Mouse (Mus musculus) midbrain, postnatal 0 days (tissue): Measurements from ENCODE around the gene Polr2l. TPM values are rescaled to one million over a fixed set of nuclear protein-coding genes. Genes with fewer than 3 reads are reported as not detected.

ENCODE experiments used
- ATAC-seq: fragments of 200-750 bp; cut with Nextera tagmentation; 2 replicates; pipeline ENCODE4 v1.8.0; 2017; ENCODE audit warnings: moderate number of reproducible peaks, mild to moderate bottlenecking, moderate TSS enrichment, moderate library complexity; ENCODE audit not compliant: low FRiP score
- DNase-seq: peaks from one replicate; pipeline ENCODE4 v3.0.0-alpha.2; 2015; ENCODE audit warnings: low spot score
- H3K27ac ChIP-seq: fragments of 300-500 bp; sonication (generic); 2 replicates; pipeline ENCODE4 v1.5.1; 2014; ENCODE audit warnings: low read depth, mild to moderate bottlenecking, low read length, mixed read lengths
- H3K27me3 ChIP-seq: fragments of 300-500 bp; sonication (generic); 2 replicates; pipeline ENCODE4 v1.6.1; 2014; ENCODE audit warnings: low read length, control low read depth, mixed read lengths; ENCODE audit not compliant: insufficient read depth
- H3K36me3 ChIP-seq: fragments of 300-500 bp; sonication (generic); 2 replicates; pipeline ENCODE4 v1.6.1; 2014; ENCODE audit warnings: low read length, control low read depth, mixed read lengths; ENCODE audit not compliant: insufficient read depth
- H3K4me1 ChIP-seq: fragments of 300-500 bp; sonication (generic); 2 replicates; pipeline ENCODE4 v1.6.1; 2014; ENCODE audit warnings: mild to moderate bottlenecking, control low read depth, antibody characterized with exemption, low read length, mixed read lengths; ENCODE audit not compliant: insufficient read depth
- H3K4me2 ChIP-seq: fragments of 300-500 bp; sonication (generic); 2 replicates; pipeline ENCODE4 v1.6.1; 2014; ENCODE audit warnings: low read depth, mild to moderate bottlenecking, low read length, mixed read lengths; ENCODE audit not compliant: poor library complexity, severe bottlenecking
- H3K4me3 ChIP-seq: fragments of 300-500 bp; sonication (generic); 2 replicates; pipeline ENCODE4 v1.5.1; 2014; ENCODE audit warnings: low read depth, mild to moderate bottlenecking, low read length, moderate library complexity
- H3K9ac ChIP-seq: fragments of 300-500 bp; sonication (generic); replicated peaks from 2 replicates; pipeline ENCODE4 v1.6.1; 2014; ENCODE audit warnings: mild to moderate bottlenecking, low read length, moderate library complexity, mixed read lengths; ENCODE audit not compliant: poor library complexity, severe bottlenecking
- H3K9me3 ChIP-seq: fragments of 300-500 bp; sonication (generic); 2 replicates; pipeline ENCODE4 v1.6.1; 2016; ENCODE audit warnings: low read length, control low read depth
- CTCF ChIP-seq: IDR thresholded peaks from 2 replicates; pipeline ENCODE4 v1.5.1; 2016; ENCODE audit warnings: antibody characterized with exemption, mild to moderate bottlenecking
- WGBS: fragments of 180-500 bp; shearing (Covaris S2); extraction: QIAGEN DNeasy Blood & Tissue Kit; methylation state at CpG from one replicate; pipeline ENCODE4 v1.1.7; 2014; 5-methylcytosine and 5-hydroxymethylcytosine counted together
- polyA plus RNA-seq: library from polyadenylated mRNA; unstranded; fragments of >200 nt; fragmentation: Nextera tagmentation; extraction: Ambion mirVana; gene quantifications from 2 replicates; pipeline ENCODE4 v1.2.1, GENCODE M21; 2015
- total RNA-seq: library from RNA; depleted of rRNA; stranded (reverse); fragments of >200 nt; gene quantifications from 2 replicates; pipeline ENCODE4 v1.2.3, GENCODE M21; 2014

The Polr2l gene
- total and polyA plus RNA-seq, 2 experiments from 2014 or later = 28.9 to 78.5 TPM

DNA sequence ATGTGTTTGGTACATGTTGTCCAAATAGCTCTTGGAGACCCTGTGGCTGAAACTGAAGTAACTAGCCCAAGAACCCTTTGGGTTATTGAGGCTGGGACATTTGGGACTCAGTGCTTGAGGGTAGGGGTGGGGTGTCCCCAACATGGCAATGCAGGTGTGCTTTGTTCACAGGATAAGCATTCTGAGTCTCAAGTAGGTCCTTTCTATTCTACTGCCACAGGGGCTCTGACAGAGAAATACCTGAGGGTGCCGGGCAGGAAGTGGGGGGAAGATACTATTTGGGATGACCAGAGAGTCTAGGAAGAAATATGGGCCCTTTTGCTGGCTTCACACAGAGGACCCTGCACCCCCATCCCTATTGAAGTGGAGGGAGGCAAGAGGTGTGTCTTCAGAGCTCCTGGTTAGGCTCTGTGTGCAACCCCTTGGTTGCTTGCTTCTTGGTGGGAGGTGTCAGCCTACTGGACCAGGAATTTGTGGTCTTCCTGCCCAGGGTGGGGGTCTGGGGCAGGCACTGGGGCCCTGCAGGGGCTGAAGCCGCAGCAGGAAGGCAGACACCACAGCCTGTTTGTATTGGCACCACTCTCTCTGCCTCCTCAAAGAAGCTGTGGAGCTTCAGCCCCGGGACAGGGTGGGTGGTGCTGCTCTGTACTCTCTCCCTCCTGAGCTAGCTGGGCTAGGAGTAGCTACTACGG is 2.8 kb upstream of the Polr2l start:
- peaks cover 10% of the 10 kb centered on the region for H3K4me1 ChIP-seq
- no peak overlapping the region for H3K9ac ChIP-seq
- H3K4me3 ChIP-seq = no peak overlapping the region
- no peaks in the 10 kb centered on the region for H3K9me3 ChIP-seq
- peaks cover 1% of the 10 kb centered on the region for H3K36me3 ChIP-seq
- no peak overlapping the region for H3K4me2 ChIP-seq
- ATAC-seq (no peak), DNase-seq (no peak)
- no peak overlapping the region for H3K27ac ChIP-seq
- no peak for TF ChIP-seq CTCF
- WGBS = 75% methylated on average over 4 of the region's 4 CpGs
- H3K27me3 ChIP-seq = peaks cover 12% of the 10 kb centered on the region

DNA sequence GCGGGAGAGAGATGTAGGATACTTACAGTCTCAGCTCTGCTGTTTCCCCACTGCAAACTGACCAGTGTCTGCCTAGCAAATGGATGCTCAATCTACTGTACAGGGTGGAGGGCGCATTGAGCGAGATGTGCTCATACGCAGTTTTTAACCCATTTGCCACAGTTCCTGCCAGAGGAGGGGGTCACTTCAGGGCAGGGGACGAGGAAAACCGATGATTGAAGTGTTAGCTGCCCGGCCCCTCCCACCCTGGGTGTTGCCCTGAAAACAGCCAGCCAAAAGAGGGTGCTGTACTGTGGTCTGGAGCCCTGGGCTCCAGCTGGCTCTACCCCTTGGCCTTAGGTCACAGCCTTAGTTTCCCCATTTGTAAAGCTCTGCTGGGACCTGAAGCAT is 2.0 kb upstream of the Polr2l start:
- peak; percentile 19 for TF ChIP-seq CTCF
- Histone ChIP-seq H3K9ac (no peak overlapping the region), H3K4me3 (no peak overlapping the region), H3K27ac (no peak overlapping the region), H3K36me3 (peaks cover 5% of the 10 kb centered on the region), H3K4me2 (peak overlapping the region; percentile 93; the same call in 1 of the 2 replicates), H3K27me3 (peaks cover 12% of the 10 kb centered on the region), H3K9me3 (no peaks in the 10 kb centered on the region), H3K4me1 (peaks cover 10% of the 10 kb centered on the region)
- DNase-seq = no peak
- no peak for ATAC-seq
- 18% methylated on average over 7 of the region's 7 CpGs for WGBS

DNA sequence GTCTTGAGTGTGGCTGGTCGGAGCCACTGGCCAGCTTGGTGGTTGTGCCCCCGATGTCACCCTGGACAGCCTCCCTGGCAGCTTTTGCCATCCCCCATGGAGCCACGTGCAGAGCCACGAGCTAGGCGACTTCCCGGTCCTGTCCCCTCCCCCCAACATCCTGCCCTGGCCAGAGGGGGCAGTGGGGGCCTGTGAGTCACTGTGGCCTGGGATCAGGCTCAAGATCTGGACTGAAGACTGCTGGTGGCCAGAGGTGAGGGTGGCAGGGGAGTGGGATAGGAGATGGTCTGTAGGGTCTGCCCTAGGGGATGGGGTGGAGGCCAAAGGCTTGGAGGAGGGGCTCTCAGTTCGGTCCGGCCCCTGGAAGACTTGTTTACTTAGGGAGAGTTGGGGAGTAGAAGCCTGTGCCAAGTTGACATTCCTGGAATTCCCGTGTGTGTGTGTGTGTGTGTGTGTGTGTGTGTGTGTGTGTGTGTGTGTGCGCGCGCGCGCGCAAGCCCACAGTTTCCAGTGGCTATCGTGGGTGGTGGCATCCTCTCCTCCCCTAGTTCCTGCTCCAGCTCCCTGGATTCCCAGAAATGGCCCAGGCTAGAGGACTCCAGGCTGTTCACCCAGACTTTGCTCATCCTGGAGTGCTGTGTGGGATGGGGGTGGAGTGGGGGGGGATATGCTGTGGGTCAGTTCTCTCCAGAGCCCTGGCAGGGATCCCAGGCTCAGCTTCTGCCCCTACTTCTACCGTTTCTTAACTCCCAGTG is 1.5 kb upstream of the Polr2l start:
- 0 out of 2 replicates have a peak overlapping the region, but pooled peaks have one; percentile 9 for H3K27ac ChIP-seq
- DNase-seq (no peak), ATAC-seq (0 out of 2 replicates have a peak, but pooled peaks have one; percentile 11)
- H3K9ac ChIP-seq = no peak overlapping the region
- WGBS = 3% methylated on average over 11 of the region's 17 CpGs
- H3K4me3 ChIP-seq = peak overlapping the region; percentile 74; the same call in 1 of the 2 replicates
- H3K4me2 ChIP-seq = peak overlapping the region; percentile 93
- peak; percentile 27; the same call in 1 of the 2 replicates for TF ChIP-seq CTCF
- H3K36me3 ChIP-seq = peaks cover 7% of the 10 kb centered on the region
- peaks cover 10% of the 10 kb centered on the region for H3K4me1 ChIP-seq
- no peaks in the 10 kb centered on the region for H3K9me3 ChIP-seq
- peaks cover 12% of the 10 kb centered on the region for H3K27me3 ChIP-seq

DNA sequence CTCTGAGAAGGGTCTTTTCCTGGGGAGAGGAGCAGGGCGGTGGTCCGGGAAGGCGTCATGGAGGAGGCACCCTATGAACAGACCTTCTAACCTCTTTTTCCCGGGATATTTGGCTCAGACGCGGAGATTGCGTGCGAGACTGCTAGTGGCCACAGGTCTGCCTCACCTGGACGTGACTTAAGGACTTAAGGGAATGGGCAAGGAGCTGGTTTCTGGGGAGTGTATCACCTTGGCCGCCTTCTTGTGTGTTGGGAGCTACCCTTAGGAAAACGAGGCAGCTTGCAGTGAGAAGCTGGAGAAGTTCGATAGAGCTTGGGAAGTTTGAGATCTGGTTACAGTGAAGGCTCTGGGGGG is 850 bp upstream of the Polr2l start:
- Histone ChIP-seq H3K4me1 (peaks cover 10% of the 10 kb centered on the region), H3K36me3 (peaks cover 13% of the 10 kb centered on the region), H3K9me3 (no peaks in the 10 kb centered on the region), H3K27me3 (peaks cover 12% of the 10 kb centered on the region), H3K9ac (peak overlapping the region; percentile 87), H3K4me2 (peak overlapping the region; percentile 93), H3K27ac (0 out of 2 replicates have a peak overlapping the region, but pooled peaks have one; percentile 9), H3K4me3 (peak overlapping the region; percentile 74)
- WGBS = 2% methylated on average over 12 of the region's 12 CpGs
- ATAC-seq (no peak), DNase-seq (no peak)
- TF ChIP-seq CTCF = no peak

DNA sequence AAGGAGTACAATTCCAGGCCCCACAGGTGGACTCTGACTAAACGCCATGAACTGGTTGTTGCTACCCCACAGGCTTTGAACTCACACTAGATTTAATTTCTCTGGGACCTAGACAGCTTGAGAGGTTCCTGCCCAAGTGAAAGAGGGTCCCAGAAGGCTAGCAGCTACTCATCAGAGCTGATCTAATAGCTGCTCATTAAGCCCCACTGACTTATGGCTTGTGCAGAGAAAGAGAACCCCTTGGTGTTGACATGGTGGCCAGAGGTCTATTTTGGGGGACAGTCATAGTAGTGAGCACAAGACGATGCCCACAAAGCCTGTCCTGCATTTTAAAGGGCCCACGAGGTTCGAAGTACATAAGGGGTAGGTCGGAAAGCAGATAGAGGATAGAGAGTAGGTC is 772 bp downstream of the Polr2l start:
- Histone ChIP-seq H3K4me3 (peak overlapping the region; percentile 74), H3K27ac (no peak overlapping the region), H3K4me1 (peaks cover 11% of the 10 kb centered on the region), H3K9me3 (no peaks in the 10 kb centered on the region), H3K36me3 (peaks cover 22% of the 10 kb centered on the region), H3K9ac (peak overlapping the region; percentile 87), H3K27me3 (peaks cover 12% of the 10 kb centered on the region), H3K4me2 (peak overlapping the region; percentile 93)
- TF ChIP-seq CTCF = no peak
- ATAC-seq (no peak), DNase-seq (no peak)
- 12% methylated on average over 5 of the region's 5 CpGs for WGBS

DNA sequence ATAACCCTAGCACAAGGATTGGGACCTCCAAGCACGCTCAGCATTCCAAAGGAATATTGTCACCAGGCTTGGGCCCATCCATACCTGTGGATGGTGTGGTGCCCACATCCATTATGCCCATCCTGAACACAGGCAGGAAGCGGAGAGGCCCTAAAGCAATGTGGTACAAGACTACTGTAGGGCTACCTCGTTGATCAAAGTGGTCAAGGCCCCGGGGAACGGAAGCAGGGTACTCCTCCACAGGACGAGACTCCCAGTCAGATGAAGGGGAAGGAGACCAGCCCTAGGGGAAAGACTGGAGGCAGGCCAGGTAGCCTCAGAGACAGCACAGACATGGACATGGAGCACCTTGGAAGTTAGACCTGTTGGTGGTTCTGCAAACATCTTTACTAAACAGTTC is 2.2 kb downstream of the Polr2l start:
- ATAC-seq (no peak), DNase-seq (no peak)
- no peak for TF ChIP-seq CTCF
- 95% methylated on average over 6 of the region's 6 CpGs for WGBS
- Histone ChIP-seq H3K27me3 (peaks cover 12% of the 10 kb centered on the region), H3K9me3 (no peaks in the 10 kb centered on the region), H3K4me2 (no peak overlapping the region), H3K9ac (no peak overlapping the region), H3K4me3 (no peak overlapping the region), H3K27ac (no peak overlapping the region), H3K36me3 (peaks cover 22% of the 10 kb centered on the region), H3K4me1 (peaks cover 24% of the 10 kb centered on the region)
